Mouse (Mus musculus) spleen, postnatal 36 days (tissue): ENCODE results near the gene Hdac8.

Experiments
- DNase-seq, 2 experiments: peaks; one replicate each; pipeline ENCODE4 v3.0.0; 2022; ENCODE audit warnings: low spot score in 2 of 2, mixed read lengths in 1 of 2

Gene Hdac8

DNA sequence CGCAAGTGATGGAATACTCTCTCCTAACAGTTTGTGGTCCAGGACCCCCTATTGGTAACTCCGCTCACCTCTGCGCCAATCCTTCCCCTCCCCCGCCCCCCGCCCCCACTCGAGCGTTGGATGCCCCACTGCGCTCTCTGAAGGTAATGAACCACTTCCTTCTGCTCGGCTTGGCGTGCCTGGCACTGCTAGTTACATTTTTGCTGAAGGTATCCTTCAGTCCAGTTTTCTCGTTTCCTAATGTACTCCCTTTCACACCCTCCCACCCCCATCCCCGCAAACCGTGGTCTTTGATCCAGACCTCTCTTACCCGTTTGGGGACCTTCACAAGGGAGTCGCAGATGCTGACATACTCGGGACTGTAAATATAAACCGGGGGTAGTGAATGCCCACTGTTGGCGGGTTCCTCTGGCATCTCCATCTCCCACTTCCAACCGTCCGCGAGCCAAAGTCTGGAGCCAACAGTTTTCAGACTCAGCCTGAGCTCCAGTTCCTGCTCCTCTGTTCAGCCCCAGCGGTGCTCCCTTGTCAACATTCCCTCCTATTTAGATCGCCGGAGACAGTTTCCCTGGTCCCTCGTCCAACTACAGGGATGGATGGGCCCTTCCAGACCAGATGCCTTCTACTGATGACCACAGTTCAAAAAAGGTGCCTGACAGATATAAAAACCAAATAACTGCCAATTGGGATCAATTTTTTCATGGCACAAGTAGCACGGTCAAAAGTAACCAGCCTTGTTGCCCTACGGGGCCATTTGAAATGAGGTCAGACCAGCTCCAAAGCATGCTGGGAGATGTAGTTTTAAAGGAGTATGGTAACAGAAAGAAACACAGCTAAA is at the start of gene Hdac8:
TSS of gene Hdac8 (minus strand) at position 716 of the 838 bp plus-strand sequence.
- DNase-seq, result peak; percentile 31 to 49

DNA sequence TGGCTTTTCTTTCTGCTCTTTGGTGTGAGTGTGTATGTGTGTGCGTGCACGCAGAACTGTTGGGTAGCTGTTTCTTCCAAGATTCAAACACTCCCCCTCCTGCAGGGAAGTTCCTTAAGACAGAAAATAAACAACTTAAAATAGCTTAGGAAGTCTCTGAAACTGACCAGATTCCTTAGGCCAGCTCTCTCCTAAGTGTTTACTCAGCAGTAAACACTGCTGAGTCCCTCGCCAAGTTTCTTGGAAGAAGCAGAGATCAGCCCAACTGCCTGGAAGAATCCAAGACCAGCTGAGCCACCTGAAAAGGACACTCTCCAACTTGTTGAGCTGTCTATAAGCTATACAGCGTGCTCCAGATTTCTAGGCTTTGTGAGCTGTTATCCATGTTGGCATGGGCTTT is 4.0 kb upstream of the Hdac8 start:
- no peak for DNase-seq

DNA sequence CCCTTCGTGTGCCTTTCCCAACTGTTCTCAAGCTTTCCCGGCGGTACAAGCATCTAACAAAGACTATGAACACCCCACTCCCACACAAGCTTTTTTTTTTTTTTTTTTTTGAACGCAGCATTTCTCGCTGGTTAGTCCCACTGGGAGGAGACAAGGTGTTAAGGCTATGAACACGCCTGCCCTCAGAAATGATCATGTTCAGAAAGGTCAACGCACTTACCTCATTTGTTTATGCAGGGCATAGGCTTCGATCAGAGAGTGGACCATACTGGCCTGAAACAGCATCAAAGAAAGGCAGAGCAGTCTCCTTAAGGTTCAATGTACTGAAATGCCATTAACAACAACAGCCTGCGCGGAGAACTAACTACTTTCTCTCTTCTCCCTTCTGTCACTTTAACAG is 980 bp downstream of the Hdac8 start:
- no peak for DNase-seq

DNA sequence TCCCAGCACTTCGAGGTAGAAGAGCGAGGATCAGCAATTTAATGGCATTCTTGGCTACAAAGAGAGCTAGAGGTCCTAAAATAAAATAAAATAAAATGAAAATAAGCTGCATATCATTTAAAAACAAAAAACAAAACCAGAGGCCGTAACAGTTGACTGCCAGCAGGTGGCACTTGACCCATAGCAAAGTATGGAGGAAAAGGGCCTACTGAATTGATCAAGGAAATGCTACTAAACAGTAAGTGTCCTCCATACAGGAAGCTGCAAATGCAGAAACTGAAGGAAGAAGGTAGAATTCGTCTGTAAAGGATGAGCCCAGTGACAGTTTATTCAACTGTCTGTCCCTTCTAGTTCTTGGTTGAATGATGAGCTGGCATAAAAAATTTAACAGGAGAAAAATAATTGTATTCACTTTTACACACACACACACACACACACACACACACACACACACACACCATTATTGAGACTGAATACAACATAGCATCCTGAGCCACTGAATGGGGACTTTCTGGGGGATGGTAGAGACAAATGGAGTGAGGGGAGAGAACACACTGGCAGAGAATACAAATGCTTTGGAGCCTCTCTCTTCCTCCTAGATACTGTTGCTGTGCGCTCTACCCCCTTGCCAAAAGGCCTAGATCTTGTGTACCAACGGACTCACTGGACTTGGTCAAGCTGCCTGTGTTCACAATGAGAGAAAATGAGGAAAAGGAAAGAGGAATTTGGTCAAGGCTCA is 11.0 kb downstream of the Hdac8 start:
- peak in 1 of 2 experiments; percentile 1 for DNase-seq

DNA sequence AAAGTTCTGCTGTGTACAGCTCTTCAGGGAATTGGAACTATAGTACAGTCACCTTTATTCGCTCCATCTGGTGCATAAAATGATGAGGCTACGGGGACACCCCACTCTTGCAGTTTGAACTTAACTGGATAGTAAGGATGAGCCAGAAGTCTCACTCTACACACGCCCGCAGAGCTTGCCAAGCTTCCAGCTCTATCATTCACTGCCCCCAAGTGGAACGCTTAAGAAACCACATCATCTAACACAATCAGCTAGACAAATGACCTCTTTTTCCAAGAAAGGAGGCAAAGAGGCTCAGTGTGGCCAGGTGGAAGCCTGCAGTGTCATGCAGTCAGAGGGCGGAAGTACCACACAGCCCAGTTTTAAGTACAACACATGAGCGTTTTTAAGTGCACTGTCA is 19.6 kb downstream of the Hdac8 start:
- DNase-seq, result no peak

DNA sequence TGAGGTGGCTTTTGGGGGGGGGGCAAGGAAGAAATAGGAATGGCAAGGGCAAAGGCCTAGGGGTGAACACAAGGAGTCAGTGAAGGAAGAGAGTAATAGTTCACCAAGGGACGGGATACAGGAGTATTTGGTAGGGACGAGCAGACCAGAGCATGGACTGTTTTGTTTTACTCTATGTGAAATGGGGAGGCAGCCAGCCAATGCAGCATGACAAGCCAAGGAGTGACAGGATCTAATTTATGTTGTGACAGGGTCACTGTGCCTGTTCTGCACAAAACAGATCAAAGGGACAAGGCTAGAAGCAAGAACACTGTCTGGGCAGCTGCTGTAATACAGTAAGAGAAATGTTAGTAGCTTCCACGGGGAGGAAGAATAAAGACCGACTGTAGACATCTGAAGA is 25.5 kb downstream of the Hdac8 start:
- no peak for DNase-seq

DNA sequence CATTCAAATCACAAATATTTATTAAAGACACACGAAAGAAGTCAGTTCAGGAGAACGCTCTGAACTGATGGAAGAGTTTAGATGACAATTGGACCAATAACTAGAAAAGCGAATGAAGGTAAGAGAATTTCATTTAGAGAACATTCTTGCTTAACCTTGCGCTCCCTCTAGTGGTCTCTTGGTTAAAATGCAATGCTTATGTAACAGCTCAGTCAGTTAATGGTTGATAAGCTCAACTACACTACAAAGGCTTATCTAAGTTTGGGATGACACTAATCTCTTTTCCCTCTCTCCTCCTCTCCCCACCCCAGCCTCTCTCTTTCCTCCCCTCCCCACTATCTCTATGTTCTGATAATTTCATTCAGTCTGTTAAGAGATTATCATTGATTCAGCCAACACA is 26.2 kb downstream of the Hdac8 start:
- DNase-seq, result peak in 1 of 2 experiments; percentile 8

DNA sequence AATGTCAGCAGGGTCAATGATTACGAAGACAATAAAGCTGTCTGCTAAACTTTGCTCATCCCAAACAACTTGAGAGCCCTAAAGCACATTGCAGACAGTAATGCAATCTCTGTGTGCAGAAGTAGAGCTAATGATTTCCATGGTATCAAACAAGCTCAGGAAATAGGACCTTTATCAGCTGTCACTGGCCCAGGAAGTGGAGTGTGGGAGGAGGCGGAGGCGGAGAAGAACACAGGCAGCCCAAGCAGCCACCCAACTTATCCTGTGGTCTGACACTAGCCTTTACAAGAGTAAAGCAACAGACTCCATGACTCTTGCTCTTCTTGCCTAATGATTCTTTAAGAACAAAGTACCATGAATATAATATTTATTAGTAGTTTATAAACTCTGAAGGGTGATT is 26.7 kb downstream of the Hdac8 start:
- DNase-seq, result no peak

DNA sequence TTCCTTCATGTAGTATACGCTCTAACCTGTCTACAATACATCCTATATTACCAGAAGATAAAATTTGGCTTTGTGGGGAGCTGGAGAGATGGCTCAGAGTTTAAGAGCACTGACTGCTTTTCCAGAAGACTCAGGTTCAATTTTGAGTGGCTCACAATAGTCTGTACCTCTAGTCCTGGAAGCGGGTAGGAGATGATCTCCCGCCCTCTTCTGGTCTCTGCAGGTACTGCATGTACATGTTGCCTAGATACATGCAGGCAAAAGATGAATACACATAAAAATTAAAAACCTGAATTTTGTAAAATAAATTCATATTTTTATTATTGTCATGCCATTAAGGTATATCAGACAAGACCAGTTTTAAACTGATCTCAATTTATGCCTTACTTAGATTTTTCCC is 28.4 kb downstream of the Hdac8 start:
- peak in 1 of 2 experiments; percentile 21 for DNase-seq

DNA sequence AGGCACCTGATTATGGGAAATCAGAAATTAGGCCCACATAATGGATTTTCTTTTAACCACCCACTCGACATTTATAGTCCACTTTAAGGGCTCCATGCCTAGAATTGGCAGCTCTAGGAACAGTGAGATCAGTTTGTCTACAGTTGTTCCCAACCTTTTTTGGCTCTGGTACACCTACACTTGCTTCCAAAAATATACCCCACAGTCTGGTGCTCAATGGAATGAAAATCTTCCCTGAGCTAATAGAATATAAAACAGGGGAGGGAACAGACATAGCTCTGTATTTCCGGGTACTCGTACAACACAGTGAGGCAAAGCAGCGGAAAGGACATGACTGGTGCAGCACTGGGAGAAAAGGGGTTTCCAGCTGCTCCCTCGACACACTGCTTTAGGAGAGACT is 29.6 kb downstream of the Hdac8 start:
- DNase-seq, result no peak

DNA sequence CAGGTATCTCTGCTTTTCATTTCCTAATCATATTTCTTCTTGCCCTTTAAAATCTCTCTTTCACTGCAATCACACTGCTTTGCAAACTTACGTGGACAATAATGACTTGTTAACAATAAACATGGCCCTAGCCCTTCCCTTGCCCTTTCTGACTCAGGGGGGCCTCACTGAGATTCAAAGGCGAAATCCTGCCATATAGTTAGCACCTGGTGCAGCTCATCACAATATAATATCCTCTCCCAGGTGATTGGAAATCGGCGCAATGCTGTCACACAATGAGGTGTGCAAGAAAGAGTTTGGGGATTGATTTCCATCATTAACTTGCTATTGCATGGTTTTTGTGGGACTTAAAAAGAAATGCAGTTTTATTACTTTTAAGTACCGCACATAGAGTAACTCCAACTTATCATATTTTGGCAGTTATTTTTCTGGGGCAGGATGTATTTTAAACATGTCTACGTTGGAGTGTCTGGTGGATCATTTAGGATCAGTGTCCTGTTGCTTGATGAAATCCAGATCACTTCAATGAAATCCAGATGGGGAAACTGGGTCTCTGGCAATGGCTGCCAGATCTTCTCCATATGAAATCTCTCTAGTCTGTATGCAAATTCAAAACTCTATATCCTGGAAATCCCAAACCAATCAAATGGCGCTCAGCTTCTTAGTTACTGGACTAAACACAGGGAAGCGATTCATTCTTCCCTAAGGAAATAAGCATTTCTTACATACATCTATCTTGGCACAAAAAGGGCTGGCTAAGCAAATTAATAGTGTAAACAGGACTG is 86.6 kb downstream of the Hdac8 start:
- DNase-seq, result no peak

DNA sequence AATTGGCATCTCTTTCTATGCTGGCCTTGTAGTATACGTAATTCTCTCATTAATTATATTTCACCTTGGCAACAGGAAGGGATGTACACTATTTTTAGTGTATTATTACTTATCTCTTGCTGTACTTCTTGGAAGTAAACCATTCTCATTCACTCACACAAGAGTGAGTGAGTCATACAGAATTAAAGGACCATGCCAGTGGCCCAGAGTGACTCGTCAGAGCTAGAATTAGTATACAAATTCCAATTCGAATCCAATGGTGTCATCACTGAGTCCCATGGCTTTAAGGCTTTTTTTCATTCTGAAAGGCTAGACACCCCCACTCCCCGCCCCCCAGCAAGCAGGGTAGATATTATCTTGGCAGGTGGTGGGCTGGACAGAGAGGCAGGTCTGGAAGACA is 88.2 kb downstream of the Hdac8 start:
- no peak for DNase-seq

DNA sequence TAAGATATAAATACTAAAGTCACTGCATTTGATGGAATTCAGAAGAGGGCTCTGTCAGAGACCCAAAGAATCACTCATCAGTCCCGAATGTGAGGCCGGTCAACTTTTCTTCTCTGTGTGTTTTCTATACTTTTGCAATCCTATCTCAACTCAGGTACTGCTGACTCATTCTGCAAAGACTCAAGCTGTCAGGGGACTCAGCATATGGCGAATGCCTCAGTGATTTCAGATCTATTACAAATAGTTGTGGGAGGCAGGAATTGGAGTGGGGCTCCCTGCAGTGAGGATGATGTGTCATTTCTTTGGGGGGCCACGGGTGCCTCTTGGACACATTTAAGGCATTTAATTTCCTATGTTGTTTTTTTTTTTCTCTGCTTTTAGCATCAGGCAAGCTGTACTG is 88.8 kb downstream of the Hdac8 start:
- no peak for DNase-seq

DNA sequence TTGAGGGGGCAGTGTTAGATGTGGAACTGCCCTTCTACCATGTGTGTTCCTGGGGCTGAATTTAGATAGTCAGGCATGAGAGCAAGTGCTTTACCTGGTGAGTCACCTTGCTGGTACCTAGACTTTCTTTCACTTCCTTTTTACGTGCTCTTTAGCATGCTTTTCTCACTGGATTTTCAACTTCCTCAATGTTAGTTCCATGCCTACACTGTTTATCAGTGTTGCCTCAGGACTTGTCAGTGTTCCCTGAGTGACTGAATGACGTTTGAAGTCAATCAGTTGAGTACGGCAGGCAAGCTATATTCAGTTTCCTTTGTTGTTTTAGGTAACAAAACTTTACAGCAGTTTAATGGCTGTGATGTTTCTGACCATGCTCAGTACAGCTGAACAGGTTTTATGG is 120.4 kb downstream of the Hdac8 start:
- DNase-seq, result no peak

DNA sequence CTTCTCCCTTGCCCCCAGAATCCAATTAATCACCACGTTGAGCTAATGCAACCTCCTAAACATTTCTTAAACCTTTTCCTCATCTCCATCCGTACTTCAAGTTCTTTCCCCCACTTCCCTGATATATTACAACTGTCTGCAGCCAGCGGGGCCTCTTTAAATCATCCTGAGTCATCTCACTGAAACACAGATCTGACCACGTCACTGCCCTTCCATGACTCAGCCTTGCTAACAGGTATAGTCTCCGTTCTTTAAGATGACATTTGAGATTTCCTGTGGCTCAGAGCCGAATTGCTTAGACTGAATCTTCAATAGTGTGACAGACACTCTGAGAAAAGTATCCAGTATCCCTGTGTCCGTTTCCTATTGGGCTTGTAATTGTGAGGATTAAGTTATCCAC is 122.0 kb downstream of the Hdac8 start:
- no peak for DNase-seq

DNA sequence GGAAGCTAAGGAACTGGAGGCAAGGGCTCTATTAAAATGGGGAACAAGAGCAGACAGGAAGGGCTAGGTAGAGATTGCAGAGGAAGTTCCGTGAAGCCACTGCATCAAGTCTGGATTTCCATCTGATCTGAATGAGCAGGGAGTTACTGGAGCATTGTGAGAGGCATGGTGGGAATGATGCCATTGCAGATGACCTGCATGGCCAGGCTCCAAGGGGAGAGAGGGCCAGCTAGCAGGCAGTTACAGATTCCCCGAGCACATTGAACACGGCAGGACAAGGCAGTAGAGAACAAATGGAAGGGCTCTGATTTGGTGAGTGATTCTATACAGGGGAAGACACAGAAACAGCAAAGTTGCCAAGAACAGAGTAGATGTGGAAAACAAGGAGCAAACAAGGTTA is 138.6 kb downstream of the Hdac8 start:
- DNase-seq, result no peak

DNA sequence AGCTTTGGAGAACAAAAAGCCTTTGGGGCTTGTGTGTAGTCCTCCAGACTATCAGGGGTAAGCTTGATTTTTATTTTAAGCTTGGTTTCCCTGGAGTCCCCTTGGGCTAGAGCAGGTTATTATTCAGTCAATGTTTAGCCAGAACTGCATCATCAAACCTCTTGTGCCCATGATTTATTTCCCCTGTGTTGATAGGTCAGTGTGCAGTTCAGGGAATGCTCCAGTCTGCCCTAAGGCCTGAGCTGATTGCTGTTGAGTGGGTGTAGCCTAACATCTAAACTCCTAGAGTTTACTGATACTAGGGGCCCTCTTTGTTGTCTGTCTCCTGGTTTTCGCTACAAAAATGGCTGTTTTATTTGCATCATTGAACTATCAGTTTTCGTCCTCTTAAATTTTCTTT is 142.9 kb downstream of the Hdac8 start:
- no peak for DNase-seq

DNA sequence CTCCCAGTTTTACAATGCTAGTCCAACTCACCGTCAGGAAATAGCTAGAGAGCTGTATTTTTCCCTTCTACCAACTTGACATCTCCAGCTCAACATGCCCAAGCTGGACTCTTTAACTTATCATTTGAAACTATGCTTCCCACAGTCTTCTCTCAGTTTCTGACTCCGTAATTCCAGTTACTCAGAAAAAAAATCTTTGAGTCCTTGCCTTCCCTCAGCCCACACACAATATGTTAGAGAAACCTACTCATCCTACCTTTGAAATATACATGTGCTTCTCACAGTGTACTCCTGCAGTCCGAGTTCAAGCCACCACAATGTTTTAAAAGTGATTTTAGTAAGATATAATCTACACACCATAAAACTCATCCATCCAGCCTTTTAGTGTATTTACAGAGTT is 151.7 kb downstream of the Hdac8 start:
- DNase-seq, result no peak

DNA sequence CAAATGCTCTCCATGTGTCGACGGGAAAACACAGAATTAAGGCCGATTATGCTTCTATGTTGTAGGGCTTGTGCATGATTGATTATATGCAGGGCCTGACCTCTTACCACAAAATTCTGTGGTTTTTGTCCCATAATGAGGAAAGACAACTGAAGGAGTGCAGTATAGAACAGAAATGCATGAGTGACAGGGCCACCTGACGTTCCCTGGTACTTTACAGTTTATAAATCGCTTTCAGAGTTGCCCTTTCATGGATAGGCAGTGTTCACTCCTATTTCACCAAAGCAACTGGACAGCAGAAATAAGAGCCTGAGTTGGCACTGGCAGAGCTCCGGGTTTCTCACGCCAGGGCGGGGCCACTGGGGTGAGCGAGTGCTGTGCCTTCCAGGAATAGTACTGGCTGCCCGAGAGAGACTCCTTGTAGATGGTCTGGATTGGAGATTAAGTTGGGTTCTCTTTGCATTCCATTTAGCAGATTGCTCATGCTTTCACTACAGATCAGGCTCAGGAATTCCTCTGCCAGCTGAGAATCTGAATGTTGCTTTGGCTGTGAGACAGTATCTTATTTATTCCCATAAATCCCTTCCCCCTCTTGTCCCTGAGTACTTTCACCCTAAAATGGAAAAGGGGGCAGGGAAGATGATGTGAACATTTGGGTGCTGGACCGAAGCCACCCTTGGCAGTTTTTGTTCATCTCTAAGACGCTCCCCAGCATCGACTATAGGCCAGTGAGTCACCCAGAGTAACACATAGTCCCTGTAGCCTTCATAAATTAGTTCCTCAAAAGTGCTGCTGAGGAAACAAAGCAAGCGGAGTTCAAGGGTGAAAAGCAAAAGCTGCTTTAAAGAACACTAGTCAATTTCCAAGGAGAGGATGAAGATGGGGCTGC is 155.1 kb downstream of the Hdac8 start:
- DNase-seq, result no peak

DNA sequence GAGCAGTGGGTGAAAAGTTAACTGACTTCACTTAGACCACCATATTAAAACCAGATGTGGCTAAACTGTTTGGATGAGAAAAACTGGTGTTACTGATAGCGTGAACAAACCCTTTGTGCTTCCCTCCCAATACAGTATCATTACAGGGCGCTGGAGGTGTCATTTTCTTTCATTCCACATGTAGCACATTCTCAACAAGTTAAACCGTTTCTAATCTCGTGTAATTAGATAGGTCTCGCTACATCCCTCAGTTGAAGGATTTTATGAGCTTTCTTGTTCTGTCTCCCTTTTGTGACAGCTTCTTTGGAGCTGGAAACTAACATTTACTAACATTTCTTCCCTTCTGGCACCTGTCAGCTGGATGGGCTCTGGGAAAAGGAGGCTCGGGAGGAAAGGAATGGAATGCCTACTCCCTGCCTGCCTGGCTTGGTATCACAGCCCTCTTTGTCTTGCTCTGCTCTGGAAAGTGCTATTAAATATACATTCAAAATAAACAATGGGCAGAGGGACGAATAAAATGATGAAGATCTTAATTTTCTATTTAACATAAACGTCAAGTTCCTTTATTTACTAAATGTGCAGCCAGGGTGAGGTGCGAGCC is 156.2 kb downstream of the Hdac8 start:
- DNase-seq, result no peak

DNA sequence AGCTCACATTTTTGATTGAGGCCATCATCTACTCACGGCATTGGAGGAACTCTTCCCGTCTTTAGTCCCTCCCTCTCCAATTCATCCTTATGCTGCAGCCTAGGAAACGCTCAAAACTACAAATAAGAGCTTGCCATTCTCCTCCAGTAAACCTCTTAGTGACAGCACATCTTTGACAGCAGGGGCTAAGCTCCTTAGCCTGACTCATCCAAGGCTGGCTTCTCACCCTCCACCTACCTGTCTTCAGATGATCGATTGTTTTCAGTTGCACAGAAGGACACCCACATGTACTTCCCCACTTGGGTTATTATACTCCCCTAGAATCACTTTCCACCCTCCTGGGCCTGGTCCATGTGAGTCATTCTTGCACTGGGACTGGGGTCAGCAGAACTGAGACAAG is 163.5 kb downstream of the Hdac8 start:
- no peak for DNase-seq
